Mouse (Mus musculus): ENCODE results near the gene Ahsg. TPM values are rescaled to one million over a fixed set of nuclear protein-coding genes. Genes with fewer than 3 reads are reported as not detected.

Ahsg gene
- polyA plus RNA-seq, 1 experiment = 1.8 TPM

DNA sequence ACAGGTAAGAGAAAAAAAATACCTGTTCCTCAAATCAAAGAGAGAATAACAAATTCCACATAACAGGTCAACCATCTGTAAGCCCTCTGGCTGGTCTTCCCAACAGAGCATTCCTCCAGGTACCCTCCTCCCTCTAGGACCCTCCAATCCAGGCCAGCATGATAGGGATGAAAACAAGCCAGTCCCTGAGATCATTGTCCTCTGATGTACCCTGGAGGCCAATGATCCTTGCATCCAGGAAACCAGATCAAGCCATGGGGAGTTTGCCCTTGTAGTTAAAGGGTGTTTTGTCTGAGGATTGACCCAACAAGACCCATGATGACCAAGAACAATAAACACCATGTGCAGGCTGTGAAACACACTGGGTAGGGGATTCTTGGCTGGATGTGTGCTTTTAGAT, 23.2 kb downstream of the Ahsg start:
- H3K27ac ChIP-seq (ENCODE audit: control insufficient read depth, insufficient read depth, low read length) = no peak overlapping the region
- TF ChIP-seq POLR2A (IDR thresholded peaks at IDR 0.05; ENCODE audit: control insufficient read depth, extremely low read depth, insufficient read depth, low read length, poor library complexity) (no peak), CTCF (IDR thresholded peaks at IDR 0.05; ENCODE audit: borderline replicate concordance, control insufficient read depth, extremely low read depth, insufficient read depth, low read length, poor library complexity) (no peak)
- no peaks in the 10 kb centered on the region for H3K36me3 ChIP-seq (ENCODE audit: control insufficient read depth, insufficient read depth, low read length)
- H3K4me3 ChIP-seq (ENCODE audit: control insufficient read depth, insufficient read depth, low read length) = no peak overlapping the region
- H3K4me1 ChIP-seq (replicated peaks; ENCODE audit: control insufficient read depth, insufficient read depth, low read length) = no peaks in the 10 kb centered on the region
- no peak for DNase-seq
- no peaks in the 10 kb centered on the region for H3K27me3 ChIP-seq (ENCODE audit: control insufficient read depth, insufficient read depth, low read length)

DNA sequence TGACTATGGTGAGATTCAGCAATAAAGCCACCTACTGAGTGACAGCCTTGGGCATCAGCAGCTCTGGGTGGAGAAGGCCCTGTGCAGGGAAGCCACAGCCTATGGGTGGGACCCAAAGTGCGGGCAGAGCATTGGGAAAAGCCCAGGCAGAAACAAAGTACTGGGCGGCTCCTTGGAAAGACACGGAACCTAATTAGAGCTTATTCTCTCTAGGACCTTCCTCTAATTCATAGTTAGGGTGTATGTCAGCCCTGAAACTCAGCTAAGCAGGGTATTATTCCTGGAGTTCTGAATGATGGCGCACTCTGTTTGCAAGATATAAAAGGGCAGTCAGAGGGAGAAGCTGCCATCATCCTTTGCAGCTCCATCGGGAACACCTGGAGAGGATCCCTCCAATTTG, 27.0 kb downstream of the Ahsg start, which contains the start of gene Fetub:
Gene Fetub (plus strand): TSS at position 301 of the 400 bp plus-strand sequence.
- Histone ChIP-seq H3K36me3 (ENCODE audit: control insufficient read depth, insufficient read depth, low read length) (no peaks in the 10 kb centered on the region), H3K4me3 (ENCODE audit: control insufficient read depth, insufficient read depth, low read length) (no peak within 1 kb of the TSS), H3K4me1 (replicated peaks; ENCODE audit: control insufficient read depth, insufficient read depth, low read length) (no peaks in the 10 kb centered on the region), H3K27me3 (ENCODE audit: control insufficient read depth, insufficient read depth, low read length) (no peaks in the 10 kb centered on the region), H3K27ac (ENCODE audit: control insufficient read depth, insufficient read depth, low read length) (no peak within 1 kb of the TSS)
- TF ChIP-seq CTCF (IDR thresholded peaks at IDR 0.05; ENCODE audit: borderline replicate concordance, control insufficient read depth, extremely low read depth, insufficient read depth, low read length, poor library complexity) (no peak), POLR2A (IDR thresholded peaks at IDR 0.05; ENCODE audit: control insufficient read depth, extremely low read depth, insufficient read depth, low read length, poor library complexity) (no peak)
- 96% methylated on average over 5 of the region's 5 CpGs for WGBS
- no peak for DNase-seq

DNA sequence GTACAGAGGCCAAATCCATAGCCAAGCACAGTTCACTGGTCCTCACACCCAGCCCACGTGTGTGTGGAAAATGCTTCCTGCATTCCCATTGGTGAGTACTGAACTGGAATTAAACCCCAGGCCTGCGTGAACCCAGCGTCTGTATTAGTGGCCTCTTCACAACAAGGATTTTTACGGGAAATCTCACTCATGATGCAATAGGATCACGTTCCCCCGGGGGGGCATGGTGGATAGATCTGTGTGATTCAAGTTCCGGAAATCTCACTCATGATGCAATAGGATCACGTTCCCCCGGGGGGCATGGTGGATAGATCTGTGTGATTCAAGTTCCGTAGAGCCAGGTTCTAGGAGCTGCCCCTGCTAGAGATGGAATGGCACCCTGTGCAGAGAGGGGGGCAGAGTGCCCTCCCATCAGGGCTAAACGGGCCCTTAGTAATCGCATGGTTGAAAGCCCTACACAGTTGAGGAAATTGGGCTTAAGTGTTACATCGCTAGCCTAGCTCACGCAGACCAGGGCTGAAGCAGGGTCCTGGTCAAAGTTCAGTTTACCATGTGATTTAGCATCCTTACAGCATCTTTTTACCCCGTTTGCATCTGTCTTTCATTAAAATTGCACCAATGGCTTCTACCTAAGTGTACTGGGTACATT, 27.7 kb downstream of the Ahsg start:
- no peak for DNase-seq
- TF ChIP-seq POLR2A (IDR thresholded peaks at IDR 0.05; ENCODE audit: control insufficient read depth, extremely low read depth, insufficient read depth, low read length, poor library complexity) (no peak), CTCF (IDR thresholded peaks at IDR 0.05; ENCODE audit: borderline replicate concordance, control insufficient read depth, extremely low read depth, insufficient read depth, low read length, poor library complexity) (no peak)
- Histone ChIP-seq H3K27me3 (ENCODE audit: control insufficient read depth, insufficient read depth, low read length) (no peaks in the 10 kb centered on the region), H3K27ac (ENCODE audit: control insufficient read depth, insufficient read depth, low read length) (no peak overlapping the region), H3K4me3 (ENCODE audit: control insufficient read depth, insufficient read depth, low read length) (no peak overlapping the region), H3K4me1 (replicated peaks; ENCODE audit: control insufficient read depth, insufficient read depth, low read length) (no peaks in the 10 kb centered on the region), H3K36me3 (ENCODE audit: control insufficient read depth, insufficient read depth, low read length) (no peaks in the 10 kb centered on the region)
- WGBS = 92% methylated on average over 15 of the region's 15 CpGs

DNA sequence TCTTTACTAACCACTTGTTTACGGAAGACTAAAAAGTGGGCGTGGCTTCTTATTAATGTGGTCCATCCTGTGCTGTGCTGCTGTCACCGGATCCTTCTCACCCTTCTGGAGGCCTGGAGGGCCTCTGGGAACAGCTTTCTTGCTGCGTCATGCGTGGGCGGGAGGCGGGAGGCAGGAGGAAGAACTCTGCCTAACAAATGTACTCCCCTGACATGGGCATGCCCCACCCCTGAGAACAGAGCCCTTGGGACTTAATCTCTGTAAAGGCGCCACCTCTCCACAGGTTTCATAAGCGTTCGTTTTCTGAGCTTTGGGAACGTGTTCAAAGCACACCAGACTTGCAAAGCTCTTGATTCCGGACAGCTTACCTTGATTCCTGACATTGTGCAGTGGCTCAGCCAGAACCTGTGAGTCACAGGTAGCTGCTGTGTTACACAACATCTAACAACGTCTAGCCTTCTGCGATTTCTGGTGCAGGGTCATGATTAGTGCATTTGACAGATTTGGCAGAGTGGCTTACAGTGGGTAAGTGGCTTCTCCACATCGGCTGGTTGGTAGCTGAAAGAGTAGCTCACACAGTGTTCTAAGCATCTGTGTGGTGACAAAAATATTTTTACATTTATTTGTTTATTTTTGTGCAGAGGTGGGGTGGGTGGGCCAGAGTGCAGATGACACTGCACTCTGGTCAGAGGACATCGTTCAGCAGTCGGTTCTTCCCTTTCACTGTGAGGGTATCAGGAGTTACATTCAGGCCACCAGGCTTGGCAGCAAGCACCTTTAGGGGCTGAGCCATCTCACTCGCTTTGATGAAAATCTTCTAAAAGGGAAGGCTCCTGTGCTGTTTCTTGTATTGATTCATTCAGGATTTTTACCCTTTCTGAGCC, 29.1 kb downstream of the Ahsg start:
- no peaks in the 10 kb centered on the region for H3K36me3 ChIP-seq (ENCODE audit: control insufficient read depth, insufficient read depth, low read length)
- TF ChIP-seq CTCF (IDR thresholded peaks at IDR 0.05; ENCODE audit: borderline replicate concordance, control insufficient read depth, extremely low read depth, insufficient read depth, low read length, poor library complexity) (no peak), POLR2A (IDR thresholded peaks at IDR 0.05; ENCODE audit: control insufficient read depth, extremely low read depth, insufficient read depth, low read length, poor library complexity) (no peak)
- no peak overlapping the region for H3K4me3 ChIP-seq (ENCODE audit: control insufficient read depth, insufficient read depth, low read length)
- WGBS = 46% methylated on average over 18 of the region's 18 CpGs
- no peak overlapping the region for H3K27ac ChIP-seq (ENCODE audit: control insufficient read depth, insufficient read depth, low read length)
- no peaks in the 10 kb centered on the region for H3K4me1 ChIP-seq (replicated peaks; ENCODE audit: control insufficient read depth, insufficient read depth, low read length)
- H3K27me3 ChIP-seq (ENCODE audit: control insufficient read depth, insufficient read depth, low read length) = no peaks in the 10 kb centered on the region
- no peak for DNase-seq

DNA sequence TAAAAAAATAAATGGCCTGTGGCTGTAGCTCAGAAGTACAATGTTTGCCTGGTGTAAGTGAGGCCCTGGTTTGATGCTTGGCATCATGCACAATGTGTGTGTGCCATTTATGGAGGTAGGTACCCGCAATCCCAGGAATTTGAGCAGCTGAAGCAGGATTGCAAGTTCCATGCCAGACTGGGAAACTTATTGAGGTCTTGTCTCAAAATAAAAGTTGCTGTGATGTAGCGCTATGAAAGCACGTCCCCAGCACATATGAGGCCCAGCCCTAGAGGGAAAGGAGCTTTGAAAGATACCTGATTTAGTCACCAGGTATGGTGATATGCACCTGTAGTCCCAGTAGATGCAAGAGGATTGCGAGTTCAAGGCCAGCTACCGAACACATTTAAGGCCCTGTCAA, 30.7 kb downstream of the Ahsg start:
- Histone ChIP-seq H3K4me1 (replicated peaks; ENCODE audit: control insufficient read depth, insufficient read depth, low read length) (no peaks in the 10 kb centered on the region), H3K4me3 (ENCODE audit: control insufficient read depth, insufficient read depth, low read length) (no peak overlapping the region), H3K27ac (ENCODE audit: control insufficient read depth, insufficient read depth, low read length) (no peak overlapping the region), H3K27me3 (ENCODE audit: control insufficient read depth, insufficient read depth, low read length) (no peaks in the 10 kb centered on the region), H3K36me3 (ENCODE audit: control insufficient read depth, insufficient read depth, low read length) (no peaks in the 10 kb centered on the region)
- TF ChIP-seq CTCF (IDR thresholded peaks at IDR 0.05; ENCODE audit: borderline replicate concordance, control insufficient read depth, extremely low read depth, insufficient read depth, low read length, poor library complexity) (no peak), POLR2A (IDR thresholded peaks at IDR 0.05; ENCODE audit: control insufficient read depth, extremely low read depth, insufficient read depth, low read length, poor library complexity) (no peak)
- no peak for DNase-seq
- 97% methylated on average over 5 of the region's 5 CpGs for WGBS

DNA sequence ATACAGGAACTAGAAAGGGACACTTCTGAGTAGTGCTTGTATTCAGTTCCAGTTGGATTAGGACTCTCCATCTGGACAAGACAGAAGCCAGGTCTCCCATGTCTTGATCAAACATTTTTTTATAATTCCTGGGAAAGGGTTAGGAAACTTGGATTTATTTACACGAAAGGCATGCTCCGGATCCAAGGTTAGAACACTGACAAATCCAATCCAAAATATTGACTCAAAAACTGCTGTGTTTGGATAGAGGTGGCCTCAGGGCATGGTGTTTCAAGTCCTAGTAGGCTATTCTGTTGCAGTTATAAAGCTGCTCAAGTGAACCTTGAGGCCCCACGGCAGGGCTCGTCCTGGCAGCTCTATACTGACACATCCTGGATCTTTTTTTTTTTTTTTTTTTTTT, 31.4 kb downstream of the Ahsg start:
- no peak for DNase-seq
- no peak for TF ChIP-seq CTCF (IDR thresholded peaks at IDR 0.05; ENCODE audit: borderline replicate concordance, control insufficient read depth, extremely low read depth, insufficient read depth, low read length, poor library complexity)
- no peak for TF ChIP-seq POLR2A (IDR thresholded peaks at IDR 0.05; ENCODE audit: control insufficient read depth, extremely low read depth, insufficient read depth, low read length, poor library complexity)
- H3K27ac ChIP-seq (ENCODE audit: control insufficient read depth, insufficient read depth, low read length) = no peak overlapping the region
- 94% methylated on average over 4 of the region's 4 CpGs for WGBS
- no peaks in the 10 kb centered on the region for H3K4me1 ChIP-seq (replicated peaks; ENCODE audit: control insufficient read depth, insufficient read depth, low read length)
- no peaks in the 10 kb centered on the region for H3K27me3 ChIP-seq (ENCODE audit: control insufficient read depth, insufficient read depth, low read length)
- H3K36me3 ChIP-seq (ENCODE audit: control insufficient read depth, insufficient read depth, low read length) = no peaks in the 10 kb centered on the region
- H3K4me3 ChIP-seq (ENCODE audit: control insufficient read depth, insufficient read depth, low read length) = no peak overlapping the region
